Mouse (Mus musculus) CD8-positive naive resting alpha-beta T cell, adult 57 days (primary cell): Measurements from ENCODE around the gene Otud5. TPM values are rescaled to one million over a fixed set of nuclear protein-coding genes. Genes with fewer than 3 reads are reported as not detected.

ENCODE experiments used
- total RNA-seq: library from RNA; stranded (reverse); gene quantifications from one replicate; pipeline ENCODE4 v1.2.4, GENCODE M21; 2023

Otud5 gene
- 214 TPM for total RNA-seq

GRCm38 (mm10) chrX:7841163-7842162, at the start of gene Otud5:
Otud5 (plus strand) TSS chrX:7841364.

GRCm38 (mm10) chrX:7821865-7822779, 19.0 kb upstream of the Otud5 start, which contains the start of gene Kcnd1:
Kcnd1 (plus strand) TSS chrX:7822289.

GRCm38 (mm10) chrX:7878007-7878419, 36.8 kb downstream of the Otud5 start, which contains the start of gene Pim2:
Pim2 (plus strand) TSS chrX:7878262.

GRCm38 (mm10) chrX:7883841-7884567, 42.8 kb downstream of the Otud5 start, which contains the start of gene Slc35a2:
Slc35a2 (plus strand) TSS chrX:7884028.

GRCm38 (mm10) chrX:7898880-7899874, 58.0 kb downstream of the Otud5 start, which contains the start of the genes Pqbp1 and Timm17b:
Pqbp1 (minus strand) TSS chrX:7899269.
Timm17b (plus strand) TSS chrX:7899357.

GRCm38 (mm10) chrX:7907735-7908134, 66.6 kb downstream of the Otud5 start, which contains the start of gene Gm10491:
Gm10491 (minus strand) TSS chrX:7907835.

GRCm38 (mm10) chrX:7909242-7909641, 68.1 kb downstream of the Otud5 start, which contains the start of gene Gm10490:
Gm10490 (plus strand) TSS chrX:7909542.

GRCm38 (mm10) chrX:7919601-7920383, 78.6 kb downstream of the Otud5 start, which contains the start of gene Pcsk1n:
Pcsk1n (plus strand) TSS chrX:7919822.

Other genes with a start within 250 kb of the Otud5 start
- 27.6 TPM for gene Ccdc22, start 235.8 kb upstream of the Otud5 start, total RNA-seq
- not detected for gene Cacna1f, start 234.3 kb upstream of the Otud5 start, total RNA-seq
- 0.49 TPM for gene Syp, start 202.9 kb upstream of the Otud5 start, total RNA-seq
- gene Prickle3, start 184.1 kb upstream of the Otud5 start, total RNA-seq, result 31.4 TPM
- gene Plp2, start 170.0 kb upstream of the Otud5 start, total RNA-seq, result 43.3 TPM
- gene Magix, start 160.1 kb upstream of the Otud5 start, total RNA-seq, result not detected
- 49.5 TPM for gene Gpkow, start 144.2 kb upstream of the Otud5 start, total RNA-seq
- gene Wdr45, start 127.0 kb upstream of the Otud5 start, total RNA-seq, result 111 TPM
- gene Gm45208, start 119.1 kb upstream of the Otud5 start, total RNA-seq, result not detected
- 17.0 TPM for gene Praf2, start 112.9 kb upstream of the Otud5 start, total RNA-seq
- gene Ccdc120, start 90.5 kb upstream of the Otud5 start, total RNA-seq, result not detected
- 22.2 TPM for gene Tfe3, start 78.8 kb upstream of the Otud5 start, total RNA-seq
- 175 TPM for gene Gripap1, start 51.6 kb upstream of the Otud5 start, total RNA-seq
- gene Kcnd1, start 19.1 kb upstream of the Otud5 start, total RNA-seq, result 0.80 TPM
- gene Pim2, start 36.9 kb downstream of the Otud5 start, total RNA-seq, result 121 TPM
- 38.3 TPM for gene Slc35a2, start 42.7 kb downstream of the Otud5 start, total RNA-seq
- gene Pqbp1, start 57.9 kb downstream of the Otud5 start, total RNA-seq, result 68.3 TPM
- gene Timm17b, start 58.0 kb downstream of the Otud5 start, total RNA-seq, result 31.9 TPM
- gene Gm10491, start 66.5 kb downstream of the Otud5 start, total RNA-seq, result not detected
- gene Gm10490, start 68.2 kb downstream of the Otud5 start, total RNA-seq, result not detected
- gene Pcsk1n, start 78.5 kb downstream of the Otud5 start, total RNA-seq, result not detected
- gene Eras, start 87.2 kb downstream of the Otud5 start, total RNA-seq, result not detected
- gene Hdac6, start 106.5 kb downstream of the Otud5 start, total RNA-seq, result 11.2 TPM
- gene Gata1, start 136.7 kb downstream of the Otud5 start, total RNA-seq, result 0.61 TPM
- gene Glod5, start 177.1 kb downstream of the Otud5 start, total RNA-seq, result not detected
- gene Suv39h1, start 233.4 kb downstream of the Otud5 start, total RNA-seq, result 32.6 TPM
- 100 TPM for gene Was, start 249.1 kb downstream of the Otud5 start, total RNA-seq